Mouse (Mus musculus) cerebellum, adult 11-12 months (tissue): ENCODE measurements around the gene Vipr1.
"Not testable (repeated sequence)": the region's sequence is repeated elsewhere in the genome, so short reads cannot be mapped to it uniquely, and the experiment has no call there.

Source experiments
- DNase-seq: peaks from one replicate; pipeline ENCODE4 v3.0.0; 2022

The Vipr1 gene

GRCm38 (mm10) chr9:121642401-121643181 is at the start of gene Vipr1:
Vipr1 (plus strand) TSS chr9:121642716.
- DNase-seq = peak; percentile 89

GRCm38 (mm10) chr9:121592948-121593550 is 49.5 kb upstream of the Vipr1 start:
- DNase-seq = no peak

- not testable (repeated sequence) for DNase-seq
Measured at GRCm38 (mm10) chr9:121593768-121594167, 48.7 kb upstream of the Vipr1 start.

- DNase-seq = no peak
Measured at GRCm38 (mm10) chr9:121594771-121595170, 47.7 kb upstream of the Vipr1 start.

- no peak for DNase-seq
Measured at GRCm38 (mm10) chr9:121598106-121598505, 44.4 kb upstream of the Vipr1 start.

- no peak for DNase-seq
Measured at GRCm38 (mm10) chr9:121599551-121599950, 43.0 kb upstream of the Vipr1 start.

- no peak for DNase-seq
Measured at GRCm38 (mm10) chr9:121600201-121600860, 42.2 kb upstream of the Vipr1 start.

GRCm38 (mm10) chr9:121600861-121601427 is 41.6 kb upstream of the Vipr1 start:
- no peak for DNase-seq

DNA sequence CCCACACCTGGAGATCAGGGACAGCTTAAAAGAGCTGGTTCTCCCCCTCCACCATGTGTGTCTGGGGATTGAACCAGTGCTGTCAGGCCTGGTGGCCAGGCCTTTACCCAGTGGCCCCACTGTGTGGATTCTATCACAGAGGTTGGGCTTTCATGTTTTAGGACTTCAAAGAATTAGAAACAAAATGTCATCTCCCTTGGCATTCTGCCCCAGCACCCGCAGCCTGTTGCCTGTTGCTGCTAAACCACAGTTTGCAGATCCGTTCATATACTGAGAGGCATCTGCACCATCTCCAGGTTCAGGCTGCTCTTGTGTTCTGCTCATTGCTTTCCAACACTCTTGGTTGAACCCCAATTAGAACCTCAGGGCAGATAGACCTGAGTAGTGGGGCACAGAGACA is 40.1 kb upstream of the Vipr1 start:
- DNase-seq = no peak

DNA sequence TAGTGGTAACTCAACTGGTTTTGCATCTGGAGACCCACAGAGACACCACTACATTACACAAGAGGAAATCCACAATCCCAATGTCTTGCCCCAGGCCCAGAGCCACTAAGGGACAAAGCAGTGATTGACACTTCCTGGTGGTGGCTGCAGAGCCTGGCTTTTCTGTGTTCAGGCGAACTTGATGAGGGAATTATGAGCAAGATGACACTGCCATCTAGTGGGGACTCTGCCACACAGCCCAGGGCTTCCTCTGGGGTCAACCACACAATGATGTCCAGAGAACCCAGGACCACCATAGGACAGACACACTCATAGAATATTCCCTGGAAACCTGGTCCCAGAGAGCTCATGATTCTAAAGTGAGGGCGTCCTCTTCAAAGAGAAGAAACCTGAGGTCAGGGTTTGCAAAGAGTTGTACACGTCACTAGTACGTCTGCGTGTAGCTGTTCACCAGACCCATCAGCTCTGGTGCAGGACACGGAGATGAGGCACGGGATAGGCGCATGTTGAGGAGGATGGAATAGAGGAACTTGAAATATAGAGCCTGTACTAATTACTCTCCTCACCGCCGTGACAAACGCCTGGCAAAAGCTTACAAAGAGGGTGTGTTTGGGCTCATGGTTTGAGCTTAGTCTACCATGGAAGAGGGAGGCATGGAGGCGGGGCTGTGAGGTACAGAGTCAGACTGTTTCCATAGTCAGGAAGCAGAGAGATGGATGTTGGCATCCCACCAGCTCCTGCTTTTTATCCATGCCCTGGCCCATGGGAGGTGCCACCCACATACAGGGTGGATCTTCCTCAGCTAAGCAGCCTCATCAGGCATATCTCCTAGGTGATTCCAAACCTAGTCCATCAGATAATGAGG is 36.9 kb upstream of the Vipr1 start:
- DNase-seq = peak; percentile 48

GRCm38 (mm10) chr9:121606498-121607096 is 35.9 kb upstream of the Vipr1 start:
- no peak for DNase-seq

GRCm38 (mm10) chr9:121609381-121609780 is 33.1 kb upstream of the Vipr1 start:
- DNase-seq = no peak

- DNase-seq = no peak
Measured at GRCm38 (mm10) chr9:121613192-121613591, 29.3 kb upstream of the Vipr1 start.

GRCm38 (mm10) chr9:121614241-121614757 is 28.2 kb upstream of the Vipr1 start:
- no peak for DNase-seq

DNA sequence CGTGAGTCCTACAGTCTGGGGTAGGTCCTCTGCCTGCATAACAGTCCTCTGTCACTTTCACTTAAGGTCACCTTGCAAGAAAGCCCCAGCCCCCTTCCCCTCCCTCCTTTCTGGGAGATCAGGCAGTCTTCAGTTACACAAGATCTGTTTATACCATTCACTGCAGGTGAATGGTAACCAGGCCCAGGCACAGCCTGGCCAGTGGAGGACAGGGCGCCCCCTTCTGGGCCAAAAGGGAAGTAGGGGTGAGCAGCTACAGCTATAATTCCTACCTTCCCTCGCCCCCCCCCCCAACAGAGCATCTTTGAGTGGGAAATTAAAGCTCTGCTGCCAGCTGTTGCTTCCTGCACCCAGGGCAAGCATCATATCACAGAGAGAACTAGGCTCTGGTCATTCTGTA is 26.0 kb upstream of the Vipr1 start:
- DNase-seq = no peak

DNA sequence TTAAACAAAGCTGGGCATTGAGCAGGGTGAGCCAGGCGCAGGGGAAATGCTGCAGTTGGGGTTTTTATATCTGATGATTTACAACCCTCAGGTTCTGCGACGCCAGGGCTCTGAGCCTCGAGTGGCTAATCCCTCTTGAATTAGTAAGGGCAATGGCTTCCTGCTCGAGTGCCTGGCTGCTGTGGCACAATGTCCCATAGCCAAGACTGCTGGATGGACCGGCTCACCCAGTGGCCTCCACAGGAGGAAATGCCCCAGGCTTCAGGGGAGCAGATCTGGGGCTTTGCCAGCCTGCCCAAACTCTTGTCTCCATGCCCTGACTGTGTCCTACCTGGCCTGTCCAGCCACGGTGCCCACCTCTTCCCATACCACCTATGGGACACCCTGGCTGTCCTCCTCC is 23.1 kb upstream of the Vipr1 start:
- DNase-seq = no peak

DNA sequence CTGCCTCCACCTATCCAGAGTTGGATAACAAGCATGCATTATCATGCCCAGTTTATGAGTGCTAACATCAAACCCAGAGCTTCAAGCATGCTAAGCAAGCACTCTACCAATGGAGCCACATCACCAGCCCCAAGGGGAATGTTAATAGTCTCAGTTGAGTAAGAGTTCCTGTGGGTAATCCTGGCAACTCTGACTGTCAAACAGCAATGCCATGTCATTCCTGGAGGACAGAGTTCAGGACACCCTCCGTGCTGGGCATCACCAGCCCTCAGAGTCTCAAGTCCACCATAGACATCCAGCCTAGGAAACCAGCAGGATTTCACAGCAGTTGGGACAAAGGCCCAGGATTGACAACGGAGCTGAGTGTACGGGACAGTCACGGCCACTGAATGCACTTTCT is 19.3 kb upstream of the Vipr1 start:
- DNase-seq = no peak

DNA sequence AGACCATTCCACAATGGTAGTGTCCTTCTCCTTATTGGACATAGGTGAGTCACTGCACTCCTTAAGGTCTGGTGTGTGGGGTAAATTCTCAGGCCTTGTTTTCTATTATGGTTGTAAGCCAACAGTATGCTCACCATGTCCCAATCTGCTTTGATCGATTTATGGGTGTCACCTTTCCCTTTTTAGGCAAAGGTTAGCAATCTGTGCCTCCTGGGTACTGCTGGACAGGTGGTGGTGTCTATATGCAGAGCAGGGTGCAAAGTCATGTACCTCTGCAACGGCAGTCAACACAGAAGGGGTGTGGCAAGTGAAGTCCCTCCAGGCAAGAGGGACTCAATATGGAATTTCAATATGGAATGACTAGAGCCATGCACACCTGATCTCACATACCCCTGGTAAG is 17.6 kb upstream of the Vipr1 start:
- DNase-seq = no peak

- DNase-seq = no peak
Measured at GRCm38 (mm10) chr9:121630627-121631026, 11.9 kb upstream of the Vipr1 start.

- DNase-seq = no peak
Measured at GRCm38 (mm10) chr9:121631946-121632345, 10.6 kb upstream of the Vipr1 start.

GRCm38 (mm10) chr9:121632891-121633290 is 9.6 kb upstream of the Vipr1 start:
- DNase-seq = no peak

DNA sequence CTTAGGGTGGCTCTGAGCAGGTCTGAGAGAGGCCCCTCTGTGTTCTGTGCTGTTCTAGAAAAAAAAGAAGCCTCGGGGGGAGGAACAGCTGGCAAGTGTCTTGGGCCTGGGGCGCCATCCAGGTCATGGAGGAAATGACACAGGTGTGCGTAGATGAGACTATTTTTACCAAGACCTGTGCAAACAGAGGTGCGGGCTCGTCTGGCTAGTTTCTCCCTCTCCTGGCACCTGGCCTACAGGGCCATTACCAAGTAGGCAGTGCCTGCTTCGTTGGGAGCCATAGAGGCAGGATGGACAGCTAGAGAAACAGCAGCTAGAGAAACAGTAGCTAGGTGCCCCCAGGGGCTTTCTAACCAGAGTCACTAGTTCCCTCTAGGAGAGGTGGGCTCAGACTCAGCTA is 9.2 kb upstream of the Vipr1 start:
- DNase-seq = no peak
